Mouse (Mus musculus): ENCODE results near the gene Lin52.

The Lin52 gene

GRCm38 (mm10) chr12:84450718-84451646 is at the start of gene Lin52, which contains the start of gene Aldh6a1:
TSS of gene Lin52 (plus strand) at chr12:84451422.
TSS of gene Aldh6a1 (minus strand) at chr12:84451004.
- peak; percentile 99 for DNase-seq (ENCODE audit: low spot score)

GRCm38 (mm10) chr12:84402923-84403322 is 48.3 kb upstream of the Lin52 start:
- no peak for DNase-seq (ENCODE audit: low spot score)

- no peak for DNase-seq (ENCODE audit: low spot score)
Observed at GRCm38 (mm10) chr12:84404541-84404940, 46.7 kb upstream of the Lin52 start.

GRCm38 (mm10) chr12:84407259-84407658 is 44.0 kb upstream of the Lin52 start:
- no peak for DNase-seq (ENCODE audit: low spot score)

GRCm38 (mm10) chr12:84407874-84408818 is 43.1 kb upstream of the Lin52 start:
- peak; percentile 35 for DNase-seq (ENCODE audit: low spot score)

- DNase-seq (ENCODE audit: low spot score): peak; percentile 90
Observed at GRCm38 (mm10) chr12:84408819-84409507, 42.3 kb upstream of the Lin52 start, which contains the start of the genes Entpd5 and Bbof1. TSS of gene Entpd5 (minus strand) at chr12:84409029. TSS of gene Bbof1 (plus strand) at chr12:84409071.

- peak; percentile 89 for DNase-seq (ENCODE audit: low spot score)
Observed at GRCm38 (mm10) chr12:84416834-84417604, 34.2 kb upstream of the Lin52 start, which contains the start of gene Rnf113a2. TSS of gene Rnf113a2 (plus strand) at chr12:84417196.

- no peak for DNase-seq (ENCODE audit: low spot score)
Observed at GRCm38 (mm10) chr12:84417605-84417922, 33.7 kb upstream of the Lin52 start.

- DNase-seq (ENCODE audit: low spot score): no peak
Observed at GRCm38 (mm10) chr12:84423990-84424389, 27.2 kb upstream of the Lin52 start.

- DNase-seq (ENCODE audit: low spot score): no peak
Observed at GRCm38 (mm10) chr12:84429825-84430224, 21.4 kb upstream of the Lin52 start.

GRCm38 (mm10) chr12:84438697-84439096 is 12.5 kb upstream of the Lin52 start:
- DNase-seq (ENCODE audit: low spot score): no peak

- DNase-seq (ENCODE audit: low spot score): no peak
Observed at GRCm38 (mm10) chr12:84442526-84442925, 8.7 kb upstream of the Lin52 start.

GRCm38 (mm10) chr12:84447386-84447785 is 3.8 kb upstream of the Lin52 start:
- DNase-seq (ENCODE audit: low spot score): no peak

GRCm38 (mm10) chr12:84448181-84448580 is 3.0 kb upstream of the Lin52 start:
- no peak for DNase-seq (ENCODE audit: low spot score)

GRCm38 (mm10) chr12:84449887-84450286 is 1.3 kb upstream of the Lin52 start:
- DNase-seq (ENCODE audit: low spot score): no peak

GRCm38 (mm10) chr12:84450351-84450717 is 888 bp upstream of the Lin52 start:
- no peak for DNase-seq (ENCODE audit: low spot score)

- peak; percentile 57 for DNase-seq (ENCODE audit: low spot score)
Observed at GRCm38 (mm10) chr12:84451801-84452200, 579 bp downstream of the Lin52 start.

GRCm38 (mm10) chr12:84456911-84457310 is 5.7 kb downstream of the Lin52 start:
- no peak for DNase-seq (ENCODE audit: low spot score)

GRCm38 (mm10) chr12:84459845-84460244 is 8.6 kb downstream of the Lin52 start:
- no peak for DNase-seq (ENCODE audit: low spot score)

GRCm38 (mm10) chr12:84461416-84461815 is 10.2 kb downstream of the Lin52 start:
- no peak for DNase-seq (ENCODE audit: low spot score)

- no peak for DNase-seq (ENCODE audit: low spot score)
Observed at GRCm38 (mm10) chr12:84462856-84463255, 11.6 kb downstream of the Lin52 start.

All from testis, postnatal 14 days (tissue).